Mouse (Mus musculus) midbrain, embryonic 16.5 days (tissue): ENCODE results near the gene Olfr107. TPM values are rescaled to one million over a fixed set of nuclear protein-coding genes. Genes with fewer than 3 reads are reported as not detected.

Source experiments
- ATAC-seq: fragments of 200-750 bp; cut with Nextera tagmentation; 2 replicates; pipeline ENCODE4 v1.8.0; 2017; ENCODE audit warnings: moderate TSS enrichment
- H3K27ac ChIP-seq: fragments of 300-500 bp; sonication (generic); 2 replicates; pipeline ENCODE4 v1.5.1; 2014; ENCODE audit warnings: mild to moderate bottlenecking, low read length, mixed read lengths
- H3K27me3 ChIP-seq: fragments of 300-500 bp; sonication (generic); 2 replicates; pipeline ENCODE4 v1.6.1; 2014; ENCODE audit warnings: low read depth, low read length, mixed read lengths; ENCODE audit not compliant: control insufficient read depth, insufficient read depth
- H3K36me3 ChIP-seq: fragments of 300-500 bp; sonication (generic); 2 replicates; pipeline ENCODE4 v1.6.1; 2014; ENCODE audit warnings: mild to moderate bottlenecking, low read length, moderate library complexity, mixed read lengths; ENCODE audit not compliant: control insufficient read depth, insufficient read depth
- H3K4me1 ChIP-seq: fragments of 300-500 bp; sonication (generic); 2 replicates; pipeline ENCODE4 v1.6.1; 2014; ENCODE audit warnings: mild to moderate bottlenecking, low read length, mixed read lengths; ENCODE audit not compliant: control insufficient read depth, insufficient read depth
- H3K4me2 ChIP-seq: fragments of 300-500 bp; sonication (generic); 2 replicates; pipeline ENCODE4 v1.6.1; 2014; ENCODE audit warnings: mild to moderate bottlenecking, low read length, mixed read lengths
- H3K4me3 ChIP-seq: fragments of 300-500 bp; sonication (generic); 2 replicates; pipeline ENCODE4 v1.5.1; 2014; ENCODE audit warnings: low read depth, mild to moderate bottlenecking, low read length, moderate library complexity, mixed read lengths
- H3K9ac ChIP-seq: fragments of 300-500 bp; sonication (generic); 2 replicates; pipeline ENCODE4 v1.6.1; 2014; ENCODE audit warnings: low read depth, low read length, mixed read lengths
- H3K9me3 ChIP-seq: fragments of 300-500 bp; sonication (generic); replicated peaks from 2 replicates; pipeline ENCODE4 v1.6.1; 2014; ENCODE audit warnings: mild to moderate bottlenecking, low read length, mixed read lengths; ENCODE audit not compliant: control insufficient read depth, poor library complexity, severe bottlenecking
- WGBS: fragments of 180-500 bp; shearing (Covaris S2); extraction: QIAGEN DNeasy Blood & Tissue Kit; methylation state at CpG from one replicate; pipeline ENCODE4 v1.1.7; 2014; 5-methylcytosine and 5-hydroxymethylcytosine counted together
- polyA plus RNA-seq: library from polyadenylated mRNA; unstranded; fragments of >200 nt; fragmentation: Nextera tagmentation; extraction: Ambion mirVana; gene quantifications from 2 replicates; pipeline ENCODE4 v1.2.1, GENCODE M21; 2015

Olfr107 gene
- polyA plus RNA-seq, result not detected in 2 replicates

- H3K4me3 ChIP-seq, result no peak within 1 kb of the TSS
- no peaks in the 10 kb centered on the region for H3K27me3 ChIP-seq
- no peak within 1 kb of the TSS for H3K4me2 ChIP-seq
- no peak within 1 kb of the TSS for H3K27ac ChIP-seq
- 86% methylated on average over 3 of the region's 3 CpGs for WGBS
- ATAC-seq, result no peak
- H3K4me1 ChIP-seq, result no peaks in the 10 kb centered on the region
- H3K9me3 ChIP-seq, result no peaks in the 10 kb centered on the region
- H3K36me3 ChIP-seq, result no peaks in the 10 kb centered on the region
- H3K9ac ChIP-seq, result no peak within 1 kb of the TSS
Observed at GRCm38 (mm10) chr17:37398926-37399325, at the start of gene Olfr107. Gene Olfr107 (plus strand): TSS chr17:37399226.

GRCm38 (mm10) chr17:37359282-37359681 is 39.7 kb upstream of the Olfr107 start, which contains the start of gene Olfr104-ps:
Gene Olfr104-ps (plus strand): TSS chr17:37359582.
- Histone ChIP-seq H3K27ac (no peak within 1 kb of the TSS), H3K4me1 (no peaks in the 10 kb centered on the region), H3K9me3 (no peaks in the 10 kb centered on the region), H3K36me3 (no peaks in the 10 kb centered on the region), H3K9ac (no peak within 1 kb of the TSS), H3K4me2 (no peak within 1 kb of the TSS), H3K4me3 (no peak within 1 kb of the TSS), H3K27me3 (no peaks in the 10 kb centered on the region)
- no peak for ATAC-seq

GRCm38 (mm10) chr17:37378733-37379132 is 20.3 kb upstream of the Olfr107 start, which contains the start of gene Olfr105-ps:
Gene Olfr105-ps (plus strand): TSS chr17:37379033.
- no peaks in the 10 kb centered on the region for H3K4me1 ChIP-seq
- H3K27ac ChIP-seq, result no peak within 1 kb of the TSS
- no peak for ATAC-seq
- no peaks in the 10 kb centered on the region for H3K27me3 ChIP-seq
- H3K9me3 ChIP-seq, result no peaks in the 10 kb centered on the region
- no peak within 1 kb of the TSS for H3K4me3 ChIP-seq
- H3K36me3 ChIP-seq, result no peaks in the 10 kb centered on the region
- no peak within 1 kb of the TSS for H3K4me2 ChIP-seq
- H3K9ac ChIP-seq, result no peak within 1 kb of the TSS

- 71% methylated on average over 1 of the region's 1 CpGs for WGBS
- no peak within 1 kb of the TSS for H3K27ac ChIP-seq
- H3K4me1 ChIP-seq, result no peaks in the 10 kb centered on the region
- no peak within 1 kb of the TSS for H3K4me2 ChIP-seq
- H3K9ac ChIP-seq, result no peak within 1 kb of the TSS
- no peaks in the 10 kb centered on the region for H3K27me3 ChIP-seq
- H3K4me3 ChIP-seq, result no peak within 1 kb of the TSS
- no peak for ATAC-seq
- H3K36me3 ChIP-seq, result no peaks in the 10 kb centered on the region
- H3K9me3 ChIP-seq, result no peaks in the 10 kb centered on the region
Observed at GRCm38 (mm10) chr17:37390093-37390492, 8.9 kb upstream of the Olfr107 start, which contains the start of gene Olfr106-ps. Gene Olfr106-ps (plus strand): TSS chr17:37390393.

GRCm38 (mm10) chr17:37413380-37413779 is 14.4 kb downstream of the Olfr107 start:
- Histone ChIP-seq H3K9me3 (no peaks in the 10 kb centered on the region), H3K27ac (no peak overlapping the region), H3K4me2 (no peak overlapping the region), H3K4me3 (no peak overlapping the region), H3K27me3 (no peaks in the 10 kb centered on the region), H3K36me3 (no peaks in the 10 kb centered on the region), H3K9ac (no peak overlapping the region), H3K4me1 (no peaks in the 10 kb centered on the region)
- no peak for ATAC-seq

- Histone ChIP-seq H3K4me3 (no peak within 1 kb of the TSS), H3K27me3 (no peaks in the 10 kb centered on the region), H3K9me3 (no peaks in the 10 kb centered on the region), H3K36me3 (no peaks in the 10 kb centered on the region), H3K4me1 (no peaks in the 10 kb centered on the region), H3K9ac (no peak within 1 kb of the TSS), H3K4me2 (no peak within 1 kb of the TSS), H3K27ac (no peak within 1 kb of the TSS)
- ATAC-seq, result no peak
- 81% methylated on average over 1 of the region's 1 CpGs for WGBS
Observed at GRCm38 (mm10) chr17:37445180-37445579, 46.2 kb downstream of the Olfr107 start, which contains the start of gene Olfr108. Gene Olfr108 (plus strand): TSS chr17:37445480.

Other genes starting within 250 kb of the Olfr107 start
- gene Olfr93, start 237.7 kb upstream of the Olfr107 start, polyA plus RNA-seq, result not detected in 2 replicates
- gene Ubd, start 205.3 kb upstream of the Olfr107 start, polyA plus RNA-seq, result not detected in 2 replicates
- gene Olfr94, start 198.2 kb upstream of the Olfr107 start, polyA plus RNA-seq, result not detected in 2 replicates
- 0.04 TPM in 1 of 2 replicates, not detected in the other for gene Olfr95, start 186.1 kb upstream of the Olfr107 start, polyA plus RNA-seq
- gene Olfr96, start 179.1 kb upstream of the Olfr107 start, polyA plus RNA-seq, result not detected in 2 replicates
- not detected in 2 replicates for gene Olfr97, start 161.9 kb upstream of the Olfr107 start, polyA plus RNA-seq
- not detected in 2 replicates for gene Olfr98, start 135.5 kb upstream of the Olfr107 start, polyA plus RNA-seq
- gene H2-M3, start 129.0 kb upstream of the Olfr107 start, polyA plus RNA-seq, result 1.2 and 1.9 TPM in 2 replicates
- not detected in 2 replicates for gene Olfr99, start 115.8 kb upstream of the Olfr107 start, polyA plus RNA-seq
- gene Olfr101, start 94.9 kb upstream of the Olfr107 start, polyA plus RNA-seq, result not detected in 2 replicates
- gene Olfr102, start 82.2 kb upstream of the Olfr107 start, polyA plus RNA-seq, result not detected in 2 replicates
- not detected in 2 replicates for gene Olfr103, start 59.5 kb upstream of the Olfr107 start, polyA plus RNA-seq
- not detected in 2 replicates for gene Olfr104-ps, start 39.6 kb upstream of the Olfr107 start, polyA plus RNA-seq
- gene Olfr105-ps, start 20.2 kb upstream of the Olfr107 start, polyA plus RNA-seq, result not detected in 2 replicates
- not detected in 2 replicates for gene Olfr106-ps, start 8.8 kb upstream of the Olfr107 start, polyA plus RNA-seq
- gene Olfr108, start 46.3 kb downstream of the Olfr107 start, polyA plus RNA-seq, result not detected in 2 replicates
- gene Olfr109, start 59.7 kb downstream of the Olfr107 start, polyA plus RNA-seq, result not detected in 2 replicates
- not detected in 2 replicates for gene H2-M2, start 84.3 kb downstream of the Olfr107 start, polyA plus RNA-seq
- not detected in 2 replicates for gene Olfr110, start 93.2 kb downstream of the Olfr107 start, polyA plus RNA-seq
- 0.12 TPM in 1 of 2 replicates, not detected in the other for gene Olfr111, start 108.8 kb downstream of the Olfr107 start, polyA plus RNA-seq
- gene Olfr112, start 170.2 kb downstream of the Olfr107 start, polyA plus RNA-seq, result not detected in 2 replicates
- gene Olfr113, start 178.4 kb downstream of the Olfr107 start, polyA plus RNA-seq, result not detected in 2 replicates
- not detected in 2 replicates for gene Olfr114, start 193.5 kb downstream of the Olfr107 start, polyA plus RNA-seq
- gene Olfr115, start 227.9 kb downstream of the Olfr107 start, polyA plus RNA-seq, result not detected in 2 replicates
- not detected in 2 replicates for gene Olfr116, start 228.0 kb downstream of the Olfr107 start, polyA plus RNA-seq